Mouse (Mus musculus) cerebellum, adult 11-12 months (tissue): ENCODE measurements around the gene Hoxd12.

Experiments used
- DNase-seq: peaks from one replicate; pipeline ENCODE4 v3.0.0; 2022

The Hoxd12 gene

GRCm38 (mm10) chr2:74696442-74697335, 21.9 kb downstream of the Hoxd12 start:
- DNase-seq, result no peak

- DNase-seq, result no peak
Measured at GRCm38 (mm10) chr2:74697567-74698121, 22.8 kb downstream of the Hoxd12 start, which contains the start of gene Hoxd9. TSS of gene Hoxd9 (plus strand) at chr2:74697727.

GRCm38 (mm10) chr2:74698201-74699052, 23.6 kb downstream of the Hoxd12 start:
- DNase-seq, result no peak

- no peak for DNase-seq
Measured at GRCm38 (mm10) chr2:74699053-74699430, 24.2 kb downstream of the Hoxd12 start.

GRCm38 (mm10) chr2:74699664-74700545, 25.1 kb downstream of the Hoxd12 start:
- DNase-seq, result no peak

GRCm38 (mm10) chr2:74700546-74701112, 25.8 kb downstream of the Hoxd12 start:
- no peak for DNase-seq

- no peak for DNase-seq
Measured at GRCm38 (mm10) chr2:74701949-74702819, 27.4 kb downstream of the Hoxd12 start.

- no peak for DNase-seq
Measured at GRCm38 (mm10) chr2:74702820-74703219, 28.0 kb downstream of the Hoxd12 start.

- no peak for DNase-seq
Measured at GRCm38 (mm10) chr2:74703317-74703716, 28.5 kb downstream of the Hoxd12 start.

- DNase-seq, result no peak
Measured at GRCm38 (mm10) chr2:74703720-74704392, 29.0 kb downstream of the Hoxd12 start.

GRCm38 (mm10) chr2:74704393-74704998, 29.7 kb downstream of the Hoxd12 start, which contains the start of gene Hoxd8:
TSS of gene Hoxd8 (plus strand) at chr2:74704615.
- no peak for DNase-seq

- no peak for DNase-seq
Measured at GRCm38 (mm10) chr2:74704999-74705466, 30.2 kb downstream of the Hoxd12 start.

- DNase-seq, result no peak
Measured at GRCm38 (mm10) chr2:74705467-74706089, 30.8 kb downstream of the Hoxd12 start.

- no peak for DNase-seq
Measured at GRCm38 (mm10) chr2:74706393-74706960, 31.7 kb downstream of the Hoxd12 start.

- no peak for DNase-seq
Measured at GRCm38 (mm10) chr2:74707599-74707998, 32.8 kb downstream of the Hoxd12 start.

- no peak for DNase-seq
Measured at GRCm38 (mm10) chr2:74708676-74709075, 33.9 kb downstream of the Hoxd12 start.

- no peak for DNase-seq
Measured at GRCm38 (mm10) chr2:74709465-74710419, 34.9 kb downstream of the Hoxd12 start.
